Mouse (Mus musculus) hindbrain, embryonic 11.5 days (tissue): ENCODE measurements at regions not wholly inside any gene's neighbourhood (a gene's known extent, or its start where the extent isn't known, plus 50 kb on each side); places are given as distances from the start of the nearest gene placed in this dataset.
"Not testable (repeated sequence)": the region's sequence is repeated elsewhere in the genome, so short reads cannot be mapped to it uniquely, and the experiment has no call there.

ENCODE experiments used
- ATAC-seq: fragments of 200-750 bp; cut with Nextera tagmentation; 2 replicates; pipeline ENCODE4 v1.8.0; 2017; ENCODE audit warnings: mild to moderate bottlenecking, moderate TSS enrichment, moderate library complexity; ENCODE audit not compliant: low FRiP score
- DNase-seq: peaks from one replicate; pipeline ENCODE4 v3.0.0-alpha.2; 2015; ENCODE audit warnings: low spot score
- H3K27ac ChIP-seq: fragments of 300-500 bp; sonication (generic); 2 replicates; pipeline ENCODE4 v1.5.1; 2014; ENCODE audit warnings: mild to moderate bottlenecking, low read depth, low read length
- H3K27me3 ChIP-seq: fragments of 300-500 bp; sonication (generic); 2 replicates; pipeline ENCODE4 v1.6.1; 2014; ENCODE audit warnings: mild to moderate bottlenecking, low read length, moderate library complexity, mixed read lengths; ENCODE audit not compliant: control insufficient read depth, insufficient read depth
- H3K36me3 ChIP-seq: fragments of 300-500 bp; sonication (generic); 2 replicates; pipeline ENCODE4 v1.6.1; 2014; ENCODE audit warnings: mild to moderate bottlenecking, low read length, moderate library complexity, mixed read lengths; ENCODE audit not compliant: control insufficient read depth, insufficient read depth
- H3K4me1 ChIP-seq: fragments of 300-500 bp; sonication (generic); replicated peaks from 2 replicates; pipeline ENCODE4 v1.6.1; 2014; ENCODE audit warnings: low read length, mixed read lengths; ENCODE audit not compliant: control insufficient read depth, insufficient read depth
- H3K4me2 ChIP-seq: fragments of 300-500 bp; sonication (generic); replicated peaks from 2 replicates; pipeline ENCODE4 v1.6.1; 2014; ENCODE audit warnings: mild to moderate bottlenecking, low read depth, low read length
- H3K4me3 ChIP-seq: fragments of 300-500 bp; sonication (generic); 2 replicates; pipeline ENCODE4 v1.5.1; 2014; ENCODE audit warnings: low read depth, low read length
- H3K9ac ChIP-seq: fragments of 300-500 bp; sonication (generic); 2 replicates; pipeline ENCODE4 v1.6.1; 2014; ENCODE audit warnings: low read depth, low read length
- H3K9me3 ChIP-seq: fragments of 300-500 bp; sonication (generic); 2 replicates; pipeline ENCODE4 v1.6.1; 2016; ENCODE audit warnings: low read length; ENCODE audit not compliant: control insufficient read depth
- WGBS: fragments of 180-500 bp; shearing (Covaris S2); extraction: QIAGEN DNeasy Blood & Tissue Kit; methylation state at CpG from one replicate; pipeline ENCODE4 v1.1.7; 2014; 5-methylcytosine and 5-hydroxymethylcytosine counted together

DNA sequence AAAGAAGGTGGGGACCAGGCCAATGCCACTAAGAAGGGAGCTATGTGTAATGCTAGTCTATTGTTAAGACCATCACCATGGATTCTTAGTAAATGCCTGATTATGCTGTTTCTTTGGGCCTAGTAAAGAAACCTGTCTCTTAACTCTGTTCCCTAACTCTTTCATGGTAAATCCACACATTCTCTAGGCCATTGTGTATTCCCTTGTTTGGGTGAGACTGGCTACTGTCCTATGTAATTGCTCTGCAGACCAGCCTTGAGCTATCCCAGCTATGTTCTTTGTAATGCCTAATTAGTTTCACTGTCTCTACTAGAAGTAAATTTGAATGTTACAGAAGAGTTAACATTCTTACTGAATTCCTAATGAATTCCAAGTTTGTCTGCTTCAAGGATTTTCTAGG lies 186.9 kb upstream of the Gm10750 start:
- Histone ChIP-seq H3K4me3 (no peak overlapping the region), H3K4me1 (no peaks in the 10 kb centered on the region), H3K4me2 (no peak overlapping the region), H3K36me3 (no peaks in the 10 kb centered on the region), H3K9ac (no peak overlapping the region), H3K27ac (no peak overlapping the region), H3K9me3 (no peaks in the 10 kb centered on the region), H3K27me3 (no peaks in the 10 kb centered on the region)
- ATAC-seq (no peak), DNase-seq (no peak)

DNA sequence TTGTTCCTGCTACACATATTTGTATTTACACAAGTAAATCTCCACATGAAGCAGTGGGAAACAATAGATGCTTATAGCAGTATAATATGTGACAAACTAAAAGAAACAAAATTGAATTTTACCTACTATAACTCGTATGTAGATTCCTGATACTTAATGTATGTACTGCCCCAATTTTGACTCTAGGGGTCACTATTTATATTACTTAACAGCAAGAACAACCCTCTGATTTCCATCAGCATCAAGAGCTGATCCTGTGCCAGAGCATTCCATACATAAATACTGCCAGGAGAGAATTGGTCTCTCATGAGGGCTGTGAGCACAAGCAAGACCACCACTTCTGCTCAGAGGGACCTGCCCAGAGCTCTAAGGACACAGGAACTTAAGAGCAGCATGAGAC lies 178.7 kb upstream of the Gm10750 start:
- Histone ChIP-seq H3K36me3 (no peaks in the 10 kb centered on the region), H3K4me3 (no peak overlapping the region), H3K4me2 (no peak overlapping the region), H3K4me1 (no peaks in the 10 kb centered on the region), H3K27me3 (no peaks in the 10 kb centered on the region), H3K9ac (no peak overlapping the region), H3K27ac (no peak overlapping the region), H3K9me3 (no peaks in the 10 kb centered on the region)
- no peak for DNase-seq
- WGBS: 77% methylated on average over 1 of the region's 1 CpGs
- ATAC-seq: no peak

DNA sequence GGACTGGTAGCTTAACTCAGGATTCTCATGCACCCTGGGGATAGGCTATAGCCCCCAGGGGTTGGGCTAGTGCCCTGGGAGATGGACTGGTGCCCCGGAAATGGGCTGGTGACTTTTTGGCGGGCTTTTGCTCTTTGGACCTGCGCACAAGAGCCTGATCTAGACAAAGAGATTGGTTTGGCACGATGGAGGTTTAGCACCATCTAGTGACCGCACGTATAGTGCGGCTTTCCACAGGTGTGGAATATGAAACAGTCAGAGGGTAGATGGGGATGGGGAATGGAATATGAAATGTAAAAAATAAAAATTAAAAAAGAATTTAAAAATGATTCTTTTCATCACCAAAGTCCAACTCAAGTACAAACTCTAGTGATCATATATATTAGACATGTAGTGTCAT lies 141.4 kb upstream of the Gm10750 start:
- DNase-seq: peak; percentile 32
- H3K36me3 ChIP-seq, H3K4me2 ChIP-seq, H3K4me1 ChIP-seq, H3K27me3 ChIP-seq, H3K9ac ChIP-seq, H3K9me3 ChIP-seq, H3K27ac ChIP-seq, H3K4me3 ChIP-seq: not testable (repeated sequence)
- peak; percentile 71 for ATAC-seq
- 24% methylated on average over 7 of the region's 7 CpGs for WGBS

DNA sequence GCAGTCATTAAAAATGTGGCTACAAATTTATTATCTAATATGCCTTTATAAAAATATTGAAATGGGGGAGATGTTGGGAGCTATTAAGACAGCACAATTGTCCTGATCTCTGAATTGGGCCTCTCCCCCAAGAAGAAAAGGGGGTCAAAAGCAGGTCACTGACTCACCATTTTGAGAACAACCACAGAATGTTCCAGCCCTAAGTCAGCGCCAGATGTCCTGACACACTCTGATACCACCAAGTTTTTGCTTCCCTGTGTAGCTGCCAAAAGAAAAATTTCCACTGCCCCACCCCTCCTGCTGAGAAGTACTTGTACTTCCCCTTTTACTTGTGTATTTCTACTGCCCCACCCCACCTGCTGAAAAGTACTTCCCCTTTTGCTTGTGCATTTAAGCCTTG lies 92.5 kb upstream of the Gm10750 start:
- not testable (repeated sequence) for H3K9me3 ChIP-seq, H3K4me2 ChIP-seq, ATAC-seq, H3K4me3 ChIP-seq, H3K36me3 ChIP-seq, H3K9ac ChIP-seq, DNase-seq, H3K27me3 ChIP-seq, H3K4me1 ChIP-seq, H3K27ac ChIP-seq
- WGBS: 93% methylated on average over 1 of the region's 1 CpGs

DNA sequence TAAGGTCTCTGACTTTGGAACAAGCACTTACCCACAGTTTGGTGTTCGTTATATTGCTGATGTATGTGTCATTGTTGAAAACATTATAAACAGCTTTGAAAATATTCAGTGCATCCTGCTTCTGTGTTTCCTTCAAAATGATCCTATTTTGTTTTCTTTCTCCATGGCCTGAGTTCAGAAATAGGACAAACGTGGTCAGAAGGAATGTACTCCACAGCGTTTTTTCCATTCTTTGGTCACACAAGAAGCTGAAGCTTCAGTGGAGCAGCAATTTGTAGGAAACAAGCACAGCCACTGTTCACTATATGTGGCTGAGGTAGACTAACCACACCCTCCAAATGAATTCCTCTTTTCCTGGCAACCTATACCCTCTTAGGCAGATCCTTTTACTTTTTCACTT lies 75.1 kb upstream of the Gm10750 start:
- no peak overlapping the region for H3K9ac ChIP-seq
- DNase-seq (no peak), ATAC-seq (no peak)
- 72% methylated on average over 3 of the region's 3 CpGs for WGBS
- H3K36me3 ChIP-seq: no peaks in the 10 kb centered on the region
- no peak overlapping the region for H3K27ac ChIP-seq
- H3K4me3 ChIP-seq: no peak overlapping the region
- H3K4me2 ChIP-seq: no peak overlapping the region
- H3K9me3 ChIP-seq: no peaks in the 10 kb centered on the region
- H3K4me1 ChIP-seq: no peaks in the 10 kb centered on the region
- H3K27me3 ChIP-seq: no peaks in the 10 kb centered on the region
